Mouse (Mus musculus): Measurements from ENCODE around the gene Map3k20.

DNA sequence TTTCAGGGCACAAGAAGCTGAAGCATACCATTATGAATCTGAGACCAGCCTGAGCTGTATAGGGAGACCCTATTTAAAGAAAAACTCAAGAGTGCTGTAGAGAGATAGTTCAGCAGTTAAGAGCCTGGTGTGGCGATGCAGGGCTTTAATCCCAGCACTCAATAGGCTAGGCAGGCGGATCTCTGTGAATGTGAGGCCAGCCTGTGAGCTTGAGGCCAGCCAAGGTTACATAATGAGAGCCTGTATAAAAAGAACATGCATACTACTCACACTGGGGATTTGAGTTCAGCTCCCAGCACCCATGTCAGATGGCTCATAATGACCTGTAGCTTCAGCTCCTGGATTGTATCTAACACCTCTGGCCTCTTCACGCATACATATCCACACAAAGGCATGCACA is 76.1 kb downstream of the Map3k20 start:
- no peak for TF ChIP-seq CTCF (IDR thresholded peaks at IDR 0.05; ENCODE audit: borderline replicate concordance, insufficient read depth, low read depth, low read length)
- TF ChIP-seq POLR2A (IDR thresholded peaks at IDR 0.05; ENCODE audit: borderline replicate concordance, insufficient read depth, low read length): no peak

Data from cerebellum, adult 2 months (tissue).